Mouse (Mus musculus) monocyte, adult 5-6 weeks (primary cell): ENCODE data around the gene Nkg7. TPM values are rescaled to one million over a fixed set of nuclear protein-coding genes. Genes with fewer than 3 reads are reported as not detected.

ENCODE experiments used
- ATAC-seq: fragments of 153-309, 156-312 bp; replicated peaks from 2 replicates; pipeline ENCODE4 v1.8.0; 2017; ENCODE audit warnings: mild to moderate bottlenecking; ENCODE audit not compliant: low TSS enrichment, insufficient number of reproducible peaks, severe bottlenecking, poor library complexity, low FRiP score
- total RNA-seq: library from RNA; stranded (forward); fragments of 200-1000, 200-491, 200-594 nt; gene quantifications from 3 replicates; pipeline ENCODE4 v1.2.3, GENCODE M21; 2017

Gene Nkg7
- total RNA-seq, 1 experiment from 2014 or later, result 289 TPM

GRCm38 (mm10) chr7:43482090-43482716 lies 45.3 kb downstream of the Nkg7 start:
- ATAC-seq, result no peak

- ATAC-seq, result no peak
These were observed 46.4 kb downstream of the Nkg7 start for GRCm38 (mm10) chr7:43483236-43483635.

Other genes starting within 250 kb of the Nkg7 start
- 21.8 to 30.9 TPM (median 27.9 TPM) in 3 replicates for gene Zfp715, start 123.8 kb upstream of the Nkg7 start, total RNA-seq
- 0.78 to 26.1 TPM (median 21.4 TPM) in 3 replicates for gene Siglecf, start 85.7 kb upstream of the Nkg7 start, total RNA-seq
- gene Siglecg, start 28.9 kb upstream of the Nkg7 start, total RNA-seq, result 14.3 to 27.1 TPM (median 21.6 TPM) in 3 replicates
- 0.49 TPM in 1 of 3 replicates, not detected in the others for gene Lim2, start 9.4 kb upstream of the Nkg7 start, total RNA-seq
- 3.2 TPM in 1 of 3 replicates, not detected in the others for gene Cldnd2, start 3.7 kb downstream of the Nkg7 start, total RNA-seq
- 178 to 222 TPM (median 221 TPM) in 3 replicates for gene Etfb, start 7.0 kb downstream of the Nkg7 start, total RNA-seq
- gene Gm45233, start 7.1 kb downstream of the Nkg7 start, total RNA-seq, result not detected in 3 replicates
- gene Vsig10l, start 26.1 kb downstream of the Nkg7 start, total RNA-seq, result 1.2 to 6.7 TPM (median 2.9 TPM) in 3 replicates
- gene Iglon5, start 53.0 kb downstream of the Nkg7 start, total RNA-seq, result not detected in 3 replicates
- not detected in 3 replicates for gene 4931406B18Rik, start 68.9 kb downstream of the Nkg7 start, total RNA-seq
- 2.6 to 12.3 TPM (median 6.2 TPM) in 3 replicates for gene Cd33, start 107.4 kb downstream of the Nkg7 start, total RNA-seq
- gene Zfp658, start 125.2 kb downstream of the Nkg7 start, total RNA-seq, result 2.2 to 8.1 TPM (median 3.0 TPM) in 3 replicates
- gene Zfp719, start 142.5 kb downstream of the Nkg7 start, total RNA-seq, result 4.9 to 7.5 TPM (median 6.8 TPM) in 3 replicates
- 0.43 TPM in 1 of 3 replicates, not detected in the others for gene Zfp819, start 170.1 kb downstream of the Nkg7 start, total RNA-seq
- not detected in 3 replicates for gene Ceacam18, start 197.6 kb downstream of the Nkg7 start, total RNA-seq
- gene Siglece, start 223.1 kb downstream of the Nkg7 start, total RNA-seq, result 5.3 to 8.1 TPM (median 5.7 TPM) in 3 replicates
- 3.4 to 6.1 TPM (median 5.4 TPM) in 3 replicates for gene Ctu1, start 234.9 kb downstream of the Nkg7 start, total RNA-seq